Mouse (Mus musculus) layer of hippocampus, adult 9-11 months (tissue): ENCODE measurements around the gene Tnfaip1.
"Not testable (repeated sequence)": the region's sequence is repeated elsewhere in the genome, so short reads cannot be mapped to it uniquely, and the experiment has no call there.

Source experiments
- DNase-seq: peaks from one replicate; pipeline ENCODE4 v3.0.0; 2022

Gene Tnfaip1

DNA sequence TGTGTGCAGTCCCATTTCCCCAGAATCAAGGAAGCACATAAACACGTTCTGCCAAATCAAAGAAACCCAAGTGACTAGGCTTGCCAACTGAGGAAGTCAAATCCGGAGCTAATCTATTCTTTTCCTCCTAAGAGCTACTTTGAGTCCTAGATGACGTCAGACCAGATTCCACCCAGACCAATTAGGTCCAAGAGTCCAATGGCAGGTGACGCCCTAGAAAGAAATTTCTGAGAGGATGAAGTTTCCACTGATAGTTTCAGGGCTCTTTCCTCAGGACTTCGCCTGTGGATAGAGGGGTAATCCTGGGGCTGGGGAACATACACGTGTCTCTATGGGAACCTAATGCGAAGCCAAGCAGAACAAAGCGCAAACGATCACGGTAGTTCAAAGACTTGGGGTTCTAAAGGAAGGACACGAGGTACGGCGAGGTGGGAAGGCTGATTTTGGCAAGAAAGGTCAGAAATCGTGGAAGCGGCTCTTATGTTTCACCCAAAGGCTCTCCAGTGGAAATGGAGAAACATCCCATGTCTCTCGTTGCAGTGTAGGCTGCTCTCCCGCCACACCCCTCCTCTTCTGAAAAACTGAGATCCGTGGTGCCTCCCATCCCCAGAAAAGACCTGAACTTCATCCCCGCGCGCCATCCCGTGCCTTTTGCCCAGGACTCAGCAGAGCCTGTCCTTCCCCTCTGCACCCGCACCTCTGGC lies 604 bp downstream of the Tnfaip1 start:
- peak; percentile 44 for DNase-seq

DNA sequence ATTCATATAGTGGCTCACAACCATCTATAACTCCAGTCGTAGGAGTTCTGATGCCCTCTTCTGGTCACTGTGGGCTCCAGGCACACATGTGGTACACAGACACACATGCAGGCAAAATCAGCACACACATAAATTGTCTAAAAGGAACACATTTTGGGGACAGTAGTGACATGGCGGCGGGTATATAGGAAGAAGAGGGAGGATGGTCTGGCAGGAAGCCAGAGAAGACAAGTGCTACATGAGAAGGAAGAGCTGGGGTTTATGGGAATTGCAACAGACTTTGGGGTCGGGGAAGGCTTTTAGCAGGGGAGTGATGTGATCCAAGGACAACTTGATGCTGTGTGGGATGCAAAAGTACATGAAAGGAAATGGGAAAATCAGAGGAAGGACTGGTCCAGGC lies 1.6 kb downstream of the Tnfaip1 start:
- DNase-seq: no peak

DNA sequence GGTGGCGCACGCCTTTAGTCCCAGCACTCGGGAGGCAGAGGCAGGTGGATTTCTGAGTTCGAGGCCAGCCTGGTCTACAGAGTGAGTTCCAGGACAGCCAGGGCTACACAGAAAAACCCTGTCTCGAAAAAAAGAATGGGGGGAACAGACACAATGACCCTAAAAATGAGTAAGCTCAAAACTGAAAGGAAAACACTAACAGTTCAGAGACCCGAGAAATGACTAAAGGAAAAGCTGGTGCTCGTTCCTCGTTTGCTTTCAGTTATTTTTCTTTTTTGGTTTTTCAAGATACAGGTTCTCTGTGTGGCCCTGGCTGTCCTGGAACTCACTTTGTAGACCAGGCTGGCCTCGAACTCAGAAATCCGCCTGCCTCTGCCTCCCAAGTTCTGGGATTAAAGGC lies 4.6 kb downstream of the Tnfaip1 start:
- not testable (repeated sequence) for DNase-seq

DNA sequence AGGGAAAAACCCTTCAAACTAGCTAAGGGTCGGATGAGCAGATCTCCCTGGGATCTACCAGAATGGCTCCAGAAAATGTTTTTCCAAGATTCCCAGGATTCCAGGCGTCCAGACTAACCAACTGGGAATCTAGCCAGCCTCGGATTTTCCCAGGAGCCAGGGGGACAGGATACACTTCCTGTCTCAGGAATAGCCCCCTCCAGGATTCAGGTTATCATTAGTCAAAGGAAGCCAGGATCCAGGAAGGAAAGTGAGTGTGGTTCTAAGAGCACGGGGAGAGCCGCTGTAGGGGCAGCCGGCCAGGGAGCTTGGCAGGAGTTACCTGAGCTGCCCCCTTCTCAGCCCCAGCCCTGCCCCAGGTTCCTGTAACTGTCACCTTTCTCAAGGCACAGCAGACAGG lies 5.1 kb downstream of the Tnfaip1 start:
- DNase-seq: no peak

DNA sequence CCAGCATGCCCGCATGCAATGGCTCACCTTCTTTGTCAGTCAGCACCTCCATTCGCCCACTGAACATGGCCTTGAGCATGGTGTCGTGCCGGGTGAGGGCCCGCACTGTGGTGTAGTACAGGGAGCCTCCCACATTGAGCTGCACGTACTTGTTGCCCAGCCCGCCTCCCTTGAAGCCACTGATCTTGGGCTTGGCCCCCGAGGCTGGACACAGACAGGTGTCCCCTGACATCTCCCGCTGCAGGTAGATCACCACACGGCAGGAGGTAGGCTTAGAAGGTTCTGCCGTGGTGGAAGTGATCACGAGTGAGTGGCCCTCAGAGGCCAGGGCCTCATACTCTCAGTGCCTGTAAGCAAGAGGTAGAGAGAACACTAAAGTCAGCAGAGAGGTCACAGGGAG lies 6.1 kb downstream of the Tnfaip1 start:
- no peak for DNase-seq

GRCm38 (mm10) chr11:78528714-78529113 lies 7.4 kb downstream of the Tnfaip1 start:
- DNase-seq: no peak

DNA sequence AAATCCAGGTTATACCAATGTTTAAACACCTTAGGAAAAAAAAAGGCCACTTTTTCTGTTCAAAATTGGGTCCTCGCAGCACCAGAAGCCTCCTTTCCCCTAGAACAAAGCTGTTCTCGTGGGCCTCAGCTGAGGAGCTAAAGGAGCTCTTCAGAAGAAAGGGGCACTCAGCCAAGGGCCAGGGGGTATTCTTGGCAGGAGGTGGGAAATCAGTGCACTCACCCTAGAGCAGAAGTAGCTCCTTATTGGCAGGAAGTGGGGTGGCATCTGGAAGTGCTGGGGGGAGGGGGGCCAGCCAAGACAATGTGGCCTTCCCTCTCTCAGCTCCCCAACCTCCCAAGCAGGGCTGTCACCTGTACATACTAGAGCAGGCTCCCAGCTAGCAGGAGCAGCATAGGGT lies 11.3 kb downstream of the Tnfaip1 start:
- DNase-seq: no peak

GRCm38 (mm10) chr11:78523241-78523955 lies 12.7 kb downstream of the Tnfaip1 start:
- no peak for DNase-seq

- DNase-seq: no peak
Observed at GRCm38 (mm10) chr11:78522481-78522997, 13.6 kb downstream of the Tnfaip1 start.

- DNase-seq: no peak
Observed at GRCm38 (mm10) chr11:78521880-78522279, 14.3 kb downstream of the Tnfaip1 start.

DNA sequence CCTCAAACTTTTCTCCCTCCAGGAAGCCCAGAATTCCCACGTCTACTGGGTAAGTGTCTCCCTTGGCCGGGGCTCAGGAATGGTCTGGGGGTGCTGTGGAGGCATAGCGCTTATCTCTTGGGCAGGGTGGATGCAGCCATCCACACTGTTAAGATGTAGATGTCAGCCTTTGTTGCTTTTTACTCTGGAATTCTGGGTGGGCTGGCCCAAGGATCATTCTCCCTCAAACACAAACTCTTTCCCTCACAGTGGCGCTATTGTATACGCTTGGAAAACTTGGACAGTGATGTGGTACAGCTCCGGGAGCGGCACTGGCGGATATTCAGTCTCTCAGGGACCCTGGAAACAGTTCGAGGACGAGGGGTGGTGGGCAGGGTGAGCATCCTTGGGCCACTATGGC lies 17.2 kb downstream of the Tnfaip1 start:
- DNase-seq: no peak

DNA sequence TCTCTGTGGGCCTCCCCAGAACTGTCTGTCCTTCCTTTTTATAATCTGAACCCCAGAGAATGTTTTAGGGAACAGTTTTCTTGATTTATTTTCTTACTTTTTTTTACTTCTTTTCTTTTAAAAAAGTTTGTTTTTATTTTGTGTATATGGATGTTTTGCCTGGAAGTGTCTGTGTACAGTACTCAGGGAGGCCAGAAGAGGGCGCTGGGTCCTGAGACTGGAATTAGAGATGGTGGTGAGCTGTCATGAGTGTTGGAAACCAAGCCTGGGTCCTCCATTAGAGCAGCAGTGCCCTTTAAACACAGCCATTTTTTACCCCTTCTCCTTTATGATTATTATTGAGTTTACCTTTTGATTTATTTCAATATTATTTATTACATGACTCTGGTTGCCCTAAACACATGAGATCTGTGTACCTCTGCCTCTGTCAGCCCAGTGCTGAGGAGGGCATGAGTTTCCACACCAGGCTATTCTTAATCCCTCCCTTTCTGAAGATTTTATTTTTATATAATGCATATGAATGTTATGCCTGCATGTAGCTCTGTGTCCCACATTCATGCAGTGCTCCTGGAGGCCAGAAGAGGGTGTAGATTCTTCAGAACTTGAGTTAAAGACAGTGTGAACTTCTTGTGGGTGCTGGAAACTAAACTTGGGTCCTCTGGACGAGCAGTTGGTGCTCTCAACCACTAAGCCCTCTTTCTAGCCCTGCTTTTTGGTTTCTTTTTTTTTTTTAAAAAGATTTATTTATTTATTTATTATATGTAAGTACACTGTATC lies 20.4 kb downstream of the Tnfaip1 start:
- no peak for DNase-seq

DNA sequence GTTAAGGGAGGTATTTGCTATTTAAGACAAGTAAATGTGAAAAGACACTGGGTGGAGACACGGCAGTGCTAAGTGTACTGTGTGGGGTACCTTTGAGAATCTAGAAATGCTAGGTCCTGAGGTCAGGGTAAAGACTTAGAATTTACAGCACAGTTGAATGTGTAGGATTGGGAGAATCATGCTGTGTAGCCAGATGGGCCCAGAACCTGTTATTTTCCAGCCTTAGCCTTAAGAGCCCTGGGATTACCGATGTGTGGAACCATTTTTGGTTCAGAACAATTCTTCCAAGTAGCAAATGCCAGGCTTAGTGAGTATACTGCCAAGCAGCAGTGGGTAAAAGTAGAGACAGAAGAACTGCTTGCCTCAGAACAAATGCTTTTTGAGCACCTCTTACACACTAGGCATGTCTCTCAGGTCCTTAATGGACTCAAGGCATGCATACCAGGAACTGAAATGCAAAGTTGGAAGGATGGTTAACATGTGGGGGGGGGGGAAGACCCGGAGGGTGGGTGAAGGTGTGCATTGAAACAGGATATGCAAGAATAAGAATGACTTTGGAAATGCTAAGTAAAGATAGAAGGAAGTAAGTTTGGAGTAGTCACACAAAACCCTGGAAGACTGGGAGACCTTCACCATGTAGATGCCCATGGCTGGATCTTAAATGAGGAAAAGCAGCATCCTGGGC lies 22.9 kb downstream of the Tnfaip1 start:
- DNase-seq: no peak

GRCm38 (mm10) chr11:78512025-78512957 lies 23.8 kb downstream of the Tnfaip1 start, which contains the start of the genes Tmem199 and Poldip2:
Gene Tmem199, minus strand, starts transcription at chr11:78512172.
Gene Poldip2, plus strand, starts transcription at chr11:78512193.
- DNase-seq: peak; percentile 92

DNA sequence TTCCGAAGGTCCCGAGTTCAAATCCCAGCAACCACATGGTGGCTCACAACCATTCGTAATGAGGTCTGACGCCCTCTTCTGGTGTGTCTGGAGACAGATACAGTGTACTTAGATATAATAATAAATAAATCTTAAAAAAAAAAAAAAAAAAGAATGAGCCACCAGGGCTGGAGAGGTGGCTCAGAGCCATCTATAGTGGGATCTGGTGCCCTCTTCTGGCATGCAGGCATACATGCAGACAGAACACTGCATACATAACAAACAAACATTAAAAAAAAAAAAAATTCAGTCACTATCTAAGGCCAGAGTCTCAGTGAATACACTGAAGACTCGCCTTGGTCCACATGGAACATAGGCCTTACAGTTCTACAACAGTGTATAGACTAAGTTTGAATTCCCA lies 27.0 kb downstream of the Tnfaip1 start:
- no peak for DNase-seq

DNA sequence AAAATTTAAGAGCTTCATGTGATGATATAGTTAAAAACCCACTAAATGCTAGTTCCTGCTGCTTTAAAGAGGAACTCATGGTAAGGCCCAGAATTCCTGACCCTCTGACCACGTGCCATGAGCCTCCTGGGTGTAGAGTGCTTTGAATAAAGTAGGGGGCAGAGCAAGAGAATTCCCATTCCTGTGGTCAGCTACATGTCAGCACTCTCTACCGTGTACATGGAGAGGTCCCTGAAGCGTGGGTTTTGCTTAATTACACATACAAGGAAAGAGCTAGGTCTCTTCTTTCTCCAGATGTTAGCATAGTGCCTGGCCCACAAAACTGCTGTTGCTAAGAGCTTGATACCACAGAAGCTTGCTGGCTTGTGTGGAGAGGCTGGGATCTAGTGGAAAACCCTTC lies 30.7 kb downstream of the Tnfaip1 start:
- DNase-seq: no peak

DNA sequence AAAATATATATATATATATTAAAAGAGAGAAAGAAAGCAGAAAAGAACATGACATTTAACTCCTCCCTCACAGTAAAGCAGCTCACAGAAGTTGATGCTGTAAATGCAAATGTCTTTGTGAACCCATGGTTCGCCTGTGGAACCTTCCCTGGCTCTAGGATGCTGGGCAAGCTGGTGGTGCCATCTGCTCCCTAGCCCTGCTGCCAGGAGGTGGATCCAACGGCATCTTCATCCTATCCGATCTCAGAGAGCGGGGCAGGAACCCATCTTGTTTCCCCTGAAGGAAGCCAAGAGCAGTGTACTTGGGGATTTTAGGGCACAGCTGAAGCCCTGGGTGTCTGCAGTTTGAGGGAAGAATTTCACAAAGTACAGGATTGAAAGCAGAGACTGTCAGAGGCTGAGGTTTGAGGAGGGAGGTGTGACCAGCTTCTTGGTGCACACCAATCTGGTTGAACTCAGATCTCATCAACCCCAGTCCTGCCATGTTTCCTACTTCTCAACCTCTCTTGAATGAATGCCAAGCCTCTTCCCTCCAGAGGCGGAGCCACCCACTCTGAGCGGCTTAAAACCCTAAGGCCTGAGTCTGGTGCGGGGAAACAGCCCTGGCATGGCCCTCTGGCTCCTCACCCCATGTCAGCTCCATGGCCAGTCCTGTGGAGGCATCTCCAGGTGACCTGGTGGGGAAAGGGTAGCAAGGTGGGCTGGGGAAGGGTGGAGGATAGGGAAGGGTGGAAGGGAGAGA lies 33.1 kb downstream of the Tnfaip1 start, which contains the start of gene Sebox:
Sebox (plus strand) TSS at position 539 of the 742 bp plus-strand sequence.
- DNase-seq: peak; percentile 77

GRCm38 (mm10) chr11:78501529-78501928 lies 34.6 kb downstream of the Tnfaip1 start:
- DNase-seq: no peak

GRCm38 (mm10) chr11:78500623-78501202 lies 35.4 kb downstream of the Tnfaip1 start:
- DNase-seq: no peak

DNA sequence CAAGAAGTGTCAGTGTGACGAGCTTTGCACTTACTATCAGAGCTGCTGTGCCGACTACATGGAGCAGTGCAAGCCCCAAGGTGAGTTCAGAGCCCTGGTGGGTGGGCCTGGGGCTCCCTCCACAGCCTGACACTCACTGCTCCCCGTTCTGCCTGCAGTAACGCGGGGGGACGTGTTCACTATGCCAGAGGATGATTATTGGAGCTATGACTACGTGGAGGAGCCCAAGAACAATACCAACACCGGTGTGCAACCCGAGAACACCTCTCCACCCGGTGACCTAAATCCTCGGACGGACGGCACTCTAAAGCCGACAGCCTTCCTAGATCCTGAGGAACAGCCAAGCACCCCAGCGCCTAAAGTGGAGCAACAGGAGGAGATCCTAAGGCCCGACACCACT lies 36.6 kb downstream of the Tnfaip1 start:
- no peak for DNase-seq
